Mouse (Mus musculus): Measurements from ENCODE around the gene Abcc3. TPM values are rescaled to one million over a fixed set of nuclear protein-coding genes. Genes with fewer than 3 reads are reported as not detected.

Abcc3 gene
- polyA plus RNA-seq, 1 experiment from 2014 or later, result 8.4 TPM

GRCm38 (mm10) chr11:94420325-94420724 lies 27.5 kb upstream of the Abcc3 start:
- no peaks in the 10 kb centered on the region for H3K4me1 ChIP-seq (replicated peaks)
- 15% methylated on average over 7 of the region's 7 CpGs for WGBS (ENCODE audit: insufficient replicate concordance)
- H3K9me3 ChIP-seq (replicated peaks), result no peaks in the 10 kb centered on the region
- H3K4me3 ChIP-seq (replicated peaks), result no peak overlapping the region
- no peak overlapping the region for H3K9ac ChIP-seq
- peaks cover 68% of the 10 kb centered on the region for H3K27me3 ChIP-seq
- H3K4me2 ChIP-seq, result no peak overlapping the region
- H3K36me3 ChIP-seq (replicated peaks), result no peaks in the 10 kb centered on the region
- no peak for ATAC-seq (ENCODE audit: insufficient read depth)
- no peak overlapping the region for H3K27ac ChIP-seq (replicated peaks)

- H3K4me3 ChIP-seq (replicated peaks), result no peak overlapping the region
- no peaks in the 10 kb centered on the region for H3K9me3 ChIP-seq (replicated peaks)
- no peak overlapping the region for H3K4me2 ChIP-seq
- H3K27me3 ChIP-seq, result peaks cover 73% of the 10 kb centered on the region
- no peak overlapping the region for H3K27ac ChIP-seq (replicated peaks)
- no peak for ATAC-seq (ENCODE audit: insufficient read depth)
- no peak overlapping the region for H3K9ac ChIP-seq
- H3K4me1 ChIP-seq (replicated peaks), result no peaks in the 10 kb centered on the region; the same call in 1 of the 2 replicates
- no peaks in the 10 kb centered on the region for H3K36me3 ChIP-seq (replicated peaks)
- WGBS (ENCODE audit: insufficient replicate concordance), result 59% methylated on average over 10 of the region's 10 CpGs
These were observed 26.4 kb upstream of the Abcc3 start for GRCm38 (mm10) chr11:94419004-94419727.

- no peak for ATAC-seq (ENCODE audit: insufficient read depth)
- 48% methylated on average over 4 of the region's 4 CpGs for WGBS (ENCODE audit: insufficient replicate concordance)
- H3K9me3 ChIP-seq (replicated peaks), result no peaks in the 10 kb centered on the region
- H3K27me3 ChIP-seq, result peaks cover 85% of the 10 kb centered on the region
- H3K36me3 ChIP-seq (replicated peaks), result no peaks in the 10 kb centered on the region
- no peak overlapping the region for H3K4me2 ChIP-seq
- no peak overlapping the region for H3K4me3 ChIP-seq (replicated peaks)
- H3K27ac ChIP-seq (replicated peaks), result no peak overlapping the region
- H3K9ac ChIP-seq, result no peak overlapping the region
- H3K4me1 ChIP-seq (replicated peaks), result no peaks in the 10 kb centered on the region; the same call in 1 of the 2 replicates
These were observed 21.2 kb upstream of the Abcc3 start for GRCm38 (mm10) chr11:94414042-94414441.

GRCm38 (mm10) chr11:94413516-94413915 lies 20.7 kb upstream of the Abcc3 start:
- Histone ChIP-seq H3K27me3 (peaks cover 79% of the 10 kb centered on the region), H3K4me2 (no peak overlapping the region), H3K4me1 (replicated peaks) (no peaks in the 10 kb centered on the region; the same call in 1 of the 2 replicates), H3K9ac (no peak overlapping the region), H3K9me3 (replicated peaks) (no peaks in the 10 kb centered on the region), H3K27ac (replicated peaks) (no peak overlapping the region), H3K4me3 (replicated peaks) (no peak overlapping the region), H3K36me3 (replicated peaks) (no peaks in the 10 kb centered on the region)
- WGBS (ENCODE audit: insufficient replicate concordance), result 33% methylated on average over 8 of the region's 8 CpGs
- ATAC-seq (ENCODE audit: insufficient read depth), result no peak

GRCm38 (mm10) chr11:94412998-94413469 lies 20.2 kb upstream of the Abcc3 start:
- 17% methylated on average over 10 of the region's 10 CpGs for WGBS (ENCODE audit: insufficient replicate concordance)
- Histone ChIP-seq H3K27ac (replicated peaks) (no peak overlapping the region), H3K4me2 (no peak overlapping the region), H3K9ac (no peak overlapping the region), H3K9me3 (replicated peaks) (no peaks in the 10 kb centered on the region), H3K27me3 (peaks cover 75% of the 10 kb centered on the region), H3K4me1 (replicated peaks) (no peaks in the 10 kb centered on the region; the same call in 1 of the 2 replicates), H3K4me3 (replicated peaks) (no peak overlapping the region), H3K36me3 (replicated peaks) (no peaks in the 10 kb centered on the region)
- ATAC-seq (ENCODE audit: insufficient read depth), result no peak

GRCm38 (mm10) chr11:94412562-94412961 lies 19.8 kb upstream of the Abcc3 start:
- Histone ChIP-seq H3K4me1 (replicated peaks) (no peaks in the 10 kb centered on the region; the same call in 1 of the 2 replicates), H3K27ac (replicated peaks) (no peak overlapping the region), H3K9ac (no peak overlapping the region), H3K36me3 (replicated peaks) (no peaks in the 10 kb centered on the region), H3K4me2 (no peak overlapping the region), H3K9me3 (replicated peaks) (no peaks in the 10 kb centered on the region), H3K27me3 (peaks cover 79% of the 10 kb centered on the region), H3K4me3 (replicated peaks) (no peak overlapping the region)
- ATAC-seq (ENCODE audit: insufficient read depth), result no peak
- 20% methylated on average over 2 of the region's 2 CpGs for WGBS (ENCODE audit: insufficient replicate concordance)

GRCm38 (mm10) chr11:94407803-94408321 lies 15.1 kb upstream of the Abcc3 start:
- H3K4me1 ChIP-seq (replicated peaks), result 0 out of 2 replicates have a peak, but pooled peaks cover 7% of the 10 kb centered on the region
- no peak overlapping the region for H3K4me2 ChIP-seq
- peaks cover 73% of the 10 kb centered on the region for H3K27me3 ChIP-seq
- no peak overlapping the region for H3K27ac ChIP-seq (replicated peaks)
- no peak for ATAC-seq (ENCODE audit: insufficient read depth)
- H3K9me3 ChIP-seq (replicated peaks), result no peaks in the 10 kb centered on the region
- no peak overlapping the region for H3K4me3 ChIP-seq (replicated peaks)
- H3K9ac ChIP-seq, result no peak overlapping the region
- WGBS (ENCODE audit: insufficient replicate concordance), result 53% methylated on average over 11 of the region's 11 CpGs
- H3K36me3 ChIP-seq (replicated peaks), result no peaks in the 10 kb centered on the region

- Histone ChIP-seq H3K4me2 (no peak overlapping the region), H3K4me1 (replicated peaks) (0 out of 2 replicates have a peak, but pooled peaks cover 7% of the 10 kb centered on the region), H3K9me3 (replicated peaks) (no peaks in the 10 kb centered on the region), H3K27me3 (peaks cover 53% of the 10 kb centered on the region), H3K36me3 (replicated peaks) (no peaks in the 10 kb centered on the region), H3K4me3 (replicated peaks) (no peak overlapping the region), H3K27ac (replicated peaks) (no peak overlapping the region), H3K9ac (no peak overlapping the region)
- ATAC-seq (ENCODE audit: insufficient read depth), result no peak
- 38% methylated on average over 6 of the region's 6 CpGs for WGBS (ENCODE audit: insufficient replicate concordance)
These were observed 12.6 kb upstream of the Abcc3 start for GRCm38 (mm10) chr11:94405348-94405747.

- WGBS (ENCODE audit: insufficient replicate concordance), result 16% methylated on average over 11 of the region's 11 CpGs
- no peak overlapping the region for H3K9ac ChIP-seq
- peaks cover 49% of the 10 kb centered on the region for H3K27me3 ChIP-seq
- H3K9me3 ChIP-seq (replicated peaks), result no peaks in the 10 kb centered on the region
- no peak overlapping the region for H3K4me3 ChIP-seq (replicated peaks)
- no peak overlapping the region for H3K27ac ChIP-seq (replicated peaks)
- H3K4me1 ChIP-seq (replicated peaks), result 0 out of 2 replicates have a peak, but pooled peaks cover 7% of the 10 kb centered on the region
- H3K36me3 ChIP-seq (replicated peaks), result no peaks in the 10 kb centered on the region
- no peak overlapping the region for H3K4me2 ChIP-seq
- ATAC-seq (ENCODE audit: insufficient read depth), result no peak
These were observed 12.0 kb upstream of the Abcc3 start for GRCm38 (mm10) chr11:94404641-94405260.

- H3K4me3 ChIP-seq (replicated peaks), result no peak overlapping the region
- H3K9me3 ChIP-seq (replicated peaks), result no peaks in the 10 kb centered on the region
- no peaks in the 10 kb centered on the region for H3K36me3 ChIP-seq (replicated peaks)
- peaks cover 49% of the 10 kb centered on the region for H3K27me3 ChIP-seq
- 56% methylated on average over 5 of the region's 5 CpGs for WGBS (ENCODE audit: insufficient replicate concordance)
- no peak overlapping the region for H3K4me2 ChIP-seq
- ATAC-seq (ENCODE audit: insufficient read depth), result no peak
- 0 out of 2 replicates have a peak, but pooled peaks cover 7% of the 10 kb centered on the region for H3K4me1 ChIP-seq (replicated peaks)
- no peak overlapping the region for H3K27ac ChIP-seq (replicated peaks)
- H3K9ac ChIP-seq, result no peak overlapping the region
These were observed 11.4 kb upstream of the Abcc3 start for GRCm38 (mm10) chr11:94404178-94404577.

GRCm38 (mm10) chr11:94403757-94404156 lies 11.0 kb upstream of the Abcc3 start:
- Histone ChIP-seq H3K27ac (replicated peaks) (no peak overlapping the region), H3K4me3 (replicated peaks) (no peak overlapping the region), H3K4me1 (replicated peaks) (0 out of 2 replicates have a peak, but pooled peaks cover 7% of the 10 kb centered on the region), H3K9ac (no peak overlapping the region), H3K36me3 (replicated peaks) (no peaks in the 10 kb centered on the region), H3K4me2 (no peak overlapping the region), H3K9me3 (replicated peaks) (no peaks in the 10 kb centered on the region), H3K27me3 (peaks cover 52% of the 10 kb centered on the region)
- ATAC-seq (ENCODE audit: insufficient read depth), result no peak
- WGBS (ENCODE audit: insufficient replicate concordance), result 72% methylated on average over 10 of the region's 10 CpGs
